Mouse (Mus musculus): ENCODE results near the gene Ntrk3.
A peak's percentile ranks its signal among the peaks of the same experiment; 100 is the strongest.

DNA sequence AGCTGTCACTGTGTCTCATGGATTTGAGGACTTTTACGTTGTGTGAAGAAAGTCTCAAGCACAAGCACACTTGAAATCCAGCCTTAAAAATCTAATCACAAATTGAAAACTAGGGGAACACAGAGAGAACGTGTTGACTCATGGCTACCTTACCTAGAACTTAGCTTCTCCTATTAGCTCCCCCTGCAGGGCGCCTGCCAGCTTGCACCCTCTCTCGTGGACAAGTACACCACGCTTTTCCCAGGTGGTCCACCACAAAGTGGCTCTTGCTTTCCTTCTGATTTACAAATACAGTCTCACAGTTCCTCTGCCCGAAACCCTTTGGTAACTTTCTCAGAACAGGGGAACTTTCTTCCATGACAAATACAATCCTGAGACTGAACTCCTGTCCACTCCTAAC, 94.1 kb downstream of the Ntrk3 start:
- TF ChIP-seq CTCF (IDR thresholded peaks at IDR 0.05; ENCODE audit: control insufficient read depth, insufficient read depth, insufficient replicate concordance, low read depth, low read length): peak; percentile 65; the same call in 1 of the 2 replicates
- no peak for TF ChIP-seq POLR2A (IDR thresholded peaks at IDR 0.05; ENCODE audit: control insufficient read depth, low read depth, low read length)

Measured in testis, adult 2 months (tissue).